Mouse (Mus musculus) common myeloid progenitor, adult 5-6 weeks (primary cell): ENCODE measurements around the gene Trhr2. TPM values are rescaled to one million over a fixed set of nuclear protein-coding genes. Genes with fewer than 3 reads are reported as not detected.

Source experiments
- ATAC-seq: replicated peaks from 2 replicates; pipeline ENCODE4 v1.8.0; 2016; ENCODE audit warnings: low read depth, mild to moderate bottlenecking, moderate TSS enrichment, inconsistent platforms; ENCODE audit not compliant: poor library complexity, severe bottlenecking
- total RNA-seq: library from RNA; stranded (forward); fragments of 200-1000, 187-1606 nt; gene quantifications from 2 replicates; pipeline ENCODE4 v1.2.3, GENCODE M21; 2017

The Trhr2 gene
- total RNA-seq, 1 experiment from 2014 or later, result not detected

- no peak for ATAC-seq
These were observed 49.4 kb downstream of the Trhr2 start for GRCm38 (mm10) chr8:122311115-122311514.

- ATAC-seq, result peak; percentile 61
These were observed 51.3 kb downstream of the Trhr2 start for GRCm38 (mm10) chr8:122309272-122309671.

GRCm38 (mm10) chr8:122307836-122308235 is 52.7 kb downstream of the Trhr2 start:
- ATAC-seq, result no peak

Other genes starting within 250 kb of the Trhr2 start
- 53.0 and 72.2 TPM in 2 replicates for gene Zfpm1, start 78.6 kb downstream of the Trhr2 start, total RNA-seq
- gene Zc3h18, start 15.9 kb upstream of the Trhr2 start, total RNA-seq, result 68.9 and 81.0 TPM in 2 replicates
- 0.96 TPM in 1 of 2 replicates, not detected in the other for gene Il17c, start 61.3 kb upstream of the Trhr2 start, total RNA-seq
- gene Cyba, start 72.2 kb upstream of the Trhr2 start, total RNA-seq, result 42.2 and 44.6 TPM in 2 replicates
- 1.2 and 3.2 TPM in 2 replicates for gene Mvd, start 82.7 kb upstream of the Trhr2 start, total RNA-seq
- gene Snai3, start 100.0 kb upstream of the Trhr2 start, total RNA-seq, result not detected in 2 replicates
- 28.9 and 31.6 TPM in 2 replicates for gene Rnf166, start 115.3 kb upstream of the Trhr2 start, total RNA-seq
- gene Ctu2, start 115.4 kb upstream of the Trhr2 start, total RNA-seq, result 7.8 and 26.5 TPM in 2 replicates
- gene Piezo1, start 190.6 kb upstream of the Trhr2 start, total RNA-seq, result 19.4 and 22.3 TPM in 2 replicates
- gene Cdt1, start 207.3 kb upstream of the Trhr2 start, total RNA-seq, result 38.7 and 53.3 TPM in 2 replicates
- gene Aprt, start 216.2 kb upstream of the Trhr2 start, total RNA-seq, result 72.1 and 79.3 TPM in 2 replicates